Mouse (Mus musculus) cerebellum, postnatal 14 days (tissue): Measurements from ENCODE around the gene Olfr213.
A peak's percentile ranks its signal among the peaks of the same experiment; 100 is the strongest.
"Not testable (repeated sequence)": the region's sequence is repeated elsewhere in the genome, so short reads cannot be mapped to it uniquely, and the experiment has no call there.

Experiments used
- DNase-seq, 2 experiments: peaks; one replicate each; pipeline ENCODE4 v3.0.0; 2021; ENCODE audit warnings: mixed read lengths in 2 of 2

The Olfr213 gene

GRCm38 (mm10) chr6:116538156-116538555 is at the start of gene Olfr213:
Gene Olfr213 (plus strand): TSS chr6:116538456.
- DNase-seq: no peak

- peak; percentile 65 to 67 for DNase-seq
Measured at GRCm38 (mm10) chr6:116488791-116489190, 49.5 kb upstream of the Olfr213 start, which contains the start of gene Olfr211. Gene Olfr211 (plus strand): TSS chr6:116489091.

- DNase-seq: no peak
Measured at GRCm38 (mm10) chr6:116493742-116494141, 44.5 kb upstream of the Olfr213 start.

- DNase-seq: no peak
Measured at GRCm38 (mm10) chr6:116495960-116496359, 42.3 kb upstream of the Olfr213 start.

DNA sequence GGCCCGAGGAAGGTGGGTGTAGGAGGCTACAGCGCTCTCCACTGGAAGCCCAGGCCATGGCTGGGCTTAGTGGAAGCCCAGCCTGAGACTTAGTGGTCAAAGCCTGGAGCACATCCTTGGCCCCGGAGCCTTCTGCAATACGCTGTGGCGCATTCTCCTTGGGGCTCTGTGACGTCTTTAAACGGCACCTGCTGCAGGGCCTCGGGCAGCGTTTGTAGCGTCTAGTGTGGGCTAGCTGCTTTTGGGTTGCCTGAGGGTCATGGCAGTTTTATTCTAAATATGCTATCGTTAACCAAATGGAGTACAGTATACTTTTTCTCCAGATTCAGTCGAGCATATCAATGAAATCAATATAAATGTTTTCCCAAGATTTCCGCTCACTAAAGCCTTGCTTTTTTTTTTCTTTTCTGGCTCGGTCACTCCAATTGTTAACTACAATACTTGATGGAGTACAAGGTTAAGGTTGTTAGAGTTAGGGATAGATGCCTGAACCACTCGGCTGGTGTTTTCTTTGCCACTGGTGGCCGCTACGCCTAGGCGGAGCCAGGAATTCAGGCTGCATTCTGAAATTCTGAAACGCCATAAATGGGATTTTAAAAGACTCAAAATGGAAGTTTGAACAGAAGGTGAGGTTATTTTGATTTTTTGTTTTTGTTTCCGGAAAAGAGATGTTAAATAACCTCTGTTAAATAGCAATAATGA is 31.8 kb upstream of the Olfr213 start, which contains the start of gene Olfr212:
Gene Olfr212 (plus strand): TSS at position 215 of the 702 bp plus-strand sequence.
- DNase-seq: not testable (repeated sequence)

GRCm38 (mm10) chr6:116514832-116515231 is 23.4 kb upstream of the Olfr213 start:
- no peak for DNase-seq

DNA sequence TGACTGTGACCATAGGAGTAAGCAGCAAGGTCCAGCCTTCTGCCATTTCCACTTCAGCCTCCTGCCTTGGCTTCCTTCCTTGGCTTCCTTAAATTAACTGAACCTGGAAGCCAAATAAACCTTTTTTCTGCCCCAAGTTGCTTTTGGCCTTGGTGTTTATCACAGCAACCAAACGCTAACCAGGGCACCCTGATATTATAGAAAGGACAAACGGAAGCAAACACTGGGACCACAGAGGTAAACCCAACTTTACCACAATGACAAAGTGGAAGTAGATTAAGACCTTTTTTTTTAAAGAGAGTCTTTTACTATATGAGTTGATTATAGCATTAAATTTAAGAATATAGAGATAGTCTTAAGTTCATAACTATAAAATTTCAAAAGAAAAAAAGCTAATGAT is 4.2 kb downstream of the Olfr213 start:
- DNase-seq: no peak

GRCm38 (mm10) chr6:116550841-116551240 is 12.6 kb downstream of the Olfr213 start, which contains the start of gene Gm5580:
Gene Gm5580 (plus strand): TSS chr6:116551141.
- DNase-seq: not testable (repeated sequence)

- no peak for DNase-seq
Measured at GRCm38 (mm10) chr6:116553935-116554334, 15.7 kb downstream of the Olfr213 start, which contains the start of gene Olfr214. Gene Olfr214 (plus strand): TSS chr6:116554235.

DNA sequence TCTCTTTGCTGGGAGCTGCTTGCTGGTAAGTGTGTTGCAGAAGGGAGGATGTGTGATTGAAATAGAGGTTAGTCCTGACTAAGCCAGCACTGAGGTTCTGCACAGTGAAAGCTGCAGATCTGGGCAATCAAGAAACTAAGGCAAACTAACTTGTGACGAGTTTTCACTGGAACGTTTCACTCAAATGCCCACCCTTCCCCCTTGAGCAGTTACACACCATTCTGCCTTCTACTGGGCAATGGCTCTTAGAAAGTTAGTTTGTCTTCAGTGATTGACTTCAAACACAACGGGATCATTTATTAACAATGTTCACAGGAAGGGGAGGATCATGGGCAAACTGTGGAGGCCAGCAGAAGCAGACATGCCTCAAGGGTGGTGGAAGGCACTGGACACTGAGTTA is 16.7 kb downstream of the Olfr213 start:
- DNase-seq: no peak

GRCm38 (mm10) chr6:116569834-116570233 is 31.6 kb downstream of the Olfr213 start:
- DNase-seq: peak; percentile 65 to 73

DNA sequence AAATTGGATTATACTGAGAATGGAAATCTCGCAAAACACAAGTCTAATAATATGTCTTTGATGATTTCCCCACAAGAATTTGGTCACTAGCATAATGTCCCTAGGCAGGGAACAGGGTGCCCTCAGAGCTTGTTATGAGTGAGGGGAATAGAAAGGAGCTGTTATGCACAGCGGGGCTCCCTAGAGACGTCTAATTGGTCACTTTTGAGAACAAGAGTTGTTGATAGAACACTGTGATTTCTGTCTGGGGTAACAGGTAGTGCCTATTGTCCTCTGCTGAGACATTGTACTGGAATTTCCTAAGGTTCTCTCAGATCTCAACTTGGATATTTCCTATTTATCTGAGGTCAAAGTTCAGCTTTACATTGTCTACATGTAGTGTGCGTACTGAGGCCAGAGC is 45.8 kb downstream of the Olfr213 start, which contains the start of gene Olfr215:
Gene Olfr215 (minus strand): TSS at position 101 of the 400 bp plus-strand sequence.
- no peak for DNase-seq
